1 mouse cellular context compared by ENCODE assay signal in the genomic region with DNA sequence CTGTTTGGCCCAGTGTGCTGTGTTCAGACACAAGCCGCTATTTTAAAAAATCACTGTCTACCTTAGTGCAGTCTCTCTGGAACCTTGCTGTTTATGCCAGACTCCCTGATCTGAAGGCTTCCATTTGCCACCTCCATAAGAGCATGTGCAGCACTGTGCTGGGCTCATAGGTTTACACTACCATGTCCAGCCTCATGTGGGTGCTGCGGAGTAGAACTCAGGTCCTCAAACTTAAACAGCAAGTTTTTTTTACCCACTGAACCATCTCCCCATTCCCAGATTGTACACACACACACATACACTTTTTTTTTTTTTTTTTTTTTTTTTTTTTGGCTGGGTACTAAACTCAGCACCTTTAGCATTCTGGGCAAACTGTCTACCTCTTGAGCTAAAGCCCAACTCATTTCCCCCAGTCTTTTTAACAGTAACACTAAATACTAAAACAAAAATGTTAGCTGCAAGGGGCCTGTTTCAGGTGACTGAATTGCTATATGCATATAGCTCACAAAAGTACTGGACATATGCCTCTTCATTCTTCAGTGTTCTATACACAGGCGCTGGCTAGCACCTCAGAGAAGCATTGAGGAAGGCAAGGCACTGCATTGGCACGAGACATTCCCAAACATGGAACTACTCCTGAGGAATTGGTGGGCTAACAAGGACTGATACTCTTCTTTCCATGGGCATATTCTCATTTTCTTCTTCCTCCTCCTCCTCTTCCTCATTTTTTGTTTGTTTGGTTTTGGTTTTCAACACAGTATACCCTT.
TF ChIP-seq lines count a peak whose summit lies in the region.

No protein-coding gene starts in this region.

TF ChIP-seq in CH12.LX, 34 proteins besides CTCF, POLR2A, EP300 and RAD21:
- TF ChIP-seq SMC3 (IDR thresholded peaks at IDR 0.05; ENCODE audit: low read depth, low read length) (peak; percentile 36), JUND (conservative IDR thresholded peaks at IDR 0.05; ENCODE audit: low read depth, low read length) (no peak), ZNF384 (IDR thresholded peaks at IDR 0.05; ENCODE audit: low read depth, low read length) (peak; percentile 89), IRF4 (IDR thresholded peaks at IDR 0.05; ENCODE audit: low read depth, low read length) (no peak), MAZ (IDR thresholded peaks at IDR 0.05; ENCODE audit: low read depth, low read length) (no peak), NRF1 (IDR thresholded peaks at IDR 0.05; ENCODE audit: low read depth, low read length) (peak; percentile 56), CHD2 (IDR thresholded peaks at IDR 0.05; ENCODE audit: low read length) (no peak), USF2 (conservative IDR thresholded peaks at IDR 0.05; ENCODE audit: low read depth, low read length) (no peak)
TF ChIP-seq in CH12.LX: peak in this region for 3.
